Mouse (Mus musculus) embryonic fibroblast, embryonic 13.5 days (primary cell): Measurements from ENCODE around the gene Lrrc45.

Experiments
- CTCF ChIP-seq: IDR thresholded peaks from 2 replicates; pipeline ENCODE4 v1.5.1; 2011; ENCODE audit warnings: mild to moderate bottlenecking, control low read depth, low read length, moderate library complexity, borderline replicate concordance; ENCODE audit not compliant: insufficient read depth
- POLR2A ChIP-seq: IDR thresholded peaks from 2 replicates; pipeline ENCODE4 v1.6.1; 2011; ENCODE audit warnings: low read depth, mild to moderate bottlenecking, control low read depth, low read length, moderate library complexity

GRCm38 (mm10) chr11:120683536-120683935 is 30.2 kb upstream of the Lrrc45 start:
- TF ChIP-seq CTCF (no peak), POLR2A (no peak)
